Mouse (Mus musculus) left cerebral cortex, adult 18-20 months (tissue): ENCODE results near the gene RPS10-NUDT3. TPM values are rescaled to one million over a fixed set of nuclear protein-coding genes. Genes with fewer than 3 reads are reported as not detected.

Source experiments
- DNase-seq, 2 experiments: peaks; one replicate each; pipeline ENCODE4 v3.0.0; 2021 to 2022; ENCODE audit warnings: low spot score in 2 of 2, mixed read lengths in 1 of 2
- total RNA-seq, 2 experiments: library from RNA; stranded (reverse); gene quantifications; 2 replicates each; pipeline ENCODE4 v1.2.3; 2021

Gene RPS10-NUDT3
- total RNA-seq, 2 experiments from 2014 or later: not detected

DNA sequence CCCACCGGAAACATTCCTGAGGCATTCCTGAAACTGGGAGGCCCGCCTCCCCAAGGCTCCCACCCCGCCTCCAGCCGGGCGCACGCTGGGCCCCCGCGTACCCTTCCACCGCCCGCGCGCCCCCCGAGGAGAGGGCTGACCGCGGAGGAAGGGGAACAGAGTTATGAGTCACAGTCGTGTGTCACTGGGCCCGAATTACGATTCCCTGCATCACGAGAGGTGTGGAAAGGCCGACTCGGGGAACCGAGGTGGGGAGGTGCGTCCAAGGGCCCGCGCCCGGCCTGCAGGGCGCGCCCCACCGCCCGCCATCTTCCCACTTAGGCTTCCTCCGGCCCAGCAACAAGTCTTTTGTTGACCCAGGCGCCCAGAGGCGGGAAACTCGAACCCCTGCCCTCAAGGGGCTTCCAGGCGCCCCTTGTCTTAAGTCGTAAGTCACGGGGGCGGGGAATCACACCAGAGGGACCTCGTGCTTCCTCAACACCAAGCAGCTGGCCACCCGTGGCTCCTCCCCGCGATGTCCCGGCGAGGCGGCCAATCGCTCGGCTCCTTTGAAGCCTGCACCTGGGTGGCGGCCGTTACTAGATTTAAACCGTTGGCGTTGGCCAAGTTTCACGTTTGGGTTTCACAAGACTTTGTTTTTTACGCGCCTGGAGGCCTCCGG lies 79.4 kb downstream of the RPS10-NUDT3 start:
- DNase-seq: no peak

DNA sequence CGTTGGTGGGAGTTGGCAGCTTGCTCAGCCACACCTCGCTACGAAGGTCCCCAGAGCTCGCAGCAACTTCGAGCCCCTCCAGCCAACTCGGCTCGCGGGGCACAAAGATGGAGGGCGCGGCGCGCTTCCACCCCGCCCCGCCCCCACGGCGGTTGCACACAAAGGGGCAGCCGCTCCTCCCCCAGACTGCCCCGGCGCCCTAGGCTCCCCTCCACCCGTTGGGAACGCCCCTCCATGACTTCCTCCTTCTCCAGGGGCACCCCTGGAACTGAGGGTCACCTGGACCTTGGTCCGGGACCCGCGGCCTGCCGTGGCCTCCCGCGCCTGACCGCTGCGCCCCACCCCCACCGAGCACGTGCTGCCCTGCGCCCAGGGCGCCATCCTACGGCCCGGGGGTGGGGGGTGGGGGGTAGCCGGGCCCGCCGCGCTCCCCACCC lies 79.9 kb downstream of the RPS10-NUDT3 start:
- DNase-seq: no peak

GRCm38 (mm10) chr17:27554062-27554960 lies 80.7 kb downstream of the RPS10-NUDT3 start:
- no peak for DNase-seq

- DNase-seq: no peak
These were observed 82.5 kb downstream of the RPS10-NUDT3 start for GRCm38 (mm10) chr17:27552215-27553201.

- DNase-seq: no peak
These were observed 83.6 kb downstream of the RPS10-NUDT3 start for GRCm38 (mm10) chr17:27551393-27551940.

- DNase-seq: no peak
These were observed 85.8 kb downstream of the RPS10-NUDT3 start for GRCm38 (mm10) chr17:27549234-27549633.

DNA sequence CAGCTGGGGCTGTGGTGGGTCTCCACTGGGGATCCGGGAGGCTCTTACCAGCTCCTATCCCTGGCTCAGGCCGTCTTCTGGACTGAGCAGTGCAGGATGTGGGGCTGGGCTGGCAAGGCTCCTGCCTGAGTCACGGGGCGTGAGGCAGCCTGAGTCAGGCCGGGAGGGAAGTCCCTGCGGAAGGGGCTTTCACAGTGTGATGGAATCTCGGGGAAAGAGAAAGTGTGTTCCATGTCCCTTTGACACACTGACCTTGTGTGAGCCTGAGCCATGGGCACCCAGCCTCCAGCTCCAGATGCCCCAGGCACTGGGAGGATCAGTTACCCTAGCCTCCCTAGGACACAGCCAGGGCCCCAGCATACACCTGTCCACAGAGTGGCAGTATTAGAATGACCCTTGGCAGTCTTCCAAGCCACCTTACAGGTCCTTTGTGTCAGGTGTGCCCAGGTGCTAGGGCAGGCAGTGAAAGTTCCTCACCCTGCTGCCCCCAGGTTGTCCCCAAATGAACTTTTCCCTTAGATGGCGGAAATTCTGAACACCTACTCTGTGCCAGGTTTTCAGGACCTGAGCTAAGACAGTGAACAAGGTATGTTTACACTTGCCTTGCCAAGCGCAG lies 87.7 kb downstream of the RPS10-NUDT3 start:
- no peak for DNase-seq

DNA sequence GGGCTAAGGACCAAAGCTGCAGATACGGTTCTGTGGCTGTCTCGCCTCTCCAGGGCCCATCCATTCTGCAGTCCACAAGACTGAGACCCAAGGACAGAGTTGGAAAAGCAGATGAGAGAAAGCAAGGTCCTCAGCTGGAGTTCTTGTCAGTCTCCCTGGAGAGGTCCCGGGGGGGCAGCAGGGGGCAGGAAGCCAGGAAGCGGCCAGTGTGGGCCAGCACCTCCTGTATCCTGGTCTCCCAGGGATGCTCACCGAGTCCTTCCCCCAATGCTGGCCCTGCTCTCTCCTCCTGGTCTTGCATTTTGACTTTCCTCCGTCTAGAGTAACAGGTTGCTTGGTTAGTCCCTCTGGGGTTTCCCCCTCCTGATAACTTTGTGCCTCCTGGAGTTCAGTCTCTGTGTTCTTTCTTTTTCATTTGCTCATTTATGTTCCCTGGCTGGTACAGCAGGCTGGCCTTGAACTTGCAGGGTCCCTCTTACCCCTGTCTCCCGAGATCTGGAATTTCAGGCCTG lies 88.4 kb downstream of the RPS10-NUDT3 start:
- DNase-seq: no peak

- no peak for DNase-seq
These were observed 89.0 kb downstream of the RPS10-NUDT3 start for GRCm38 (mm10) chr17:27545991-27546390.

GRCm38 (mm10) chr17:27544551-27544950 lies 90.5 kb downstream of the RPS10-NUDT3 start:
- no peak for DNase-seq

GRCm38 (mm10) chr17:27541984-27542383 lies 93.0 kb downstream of the RPS10-NUDT3 start:
- DNase-seq: no peak

GRCm38 (mm10) chr17:27541261-27541660 lies 93.8 kb downstream of the RPS10-NUDT3 start:
- no peak for DNase-seq

DNA sequence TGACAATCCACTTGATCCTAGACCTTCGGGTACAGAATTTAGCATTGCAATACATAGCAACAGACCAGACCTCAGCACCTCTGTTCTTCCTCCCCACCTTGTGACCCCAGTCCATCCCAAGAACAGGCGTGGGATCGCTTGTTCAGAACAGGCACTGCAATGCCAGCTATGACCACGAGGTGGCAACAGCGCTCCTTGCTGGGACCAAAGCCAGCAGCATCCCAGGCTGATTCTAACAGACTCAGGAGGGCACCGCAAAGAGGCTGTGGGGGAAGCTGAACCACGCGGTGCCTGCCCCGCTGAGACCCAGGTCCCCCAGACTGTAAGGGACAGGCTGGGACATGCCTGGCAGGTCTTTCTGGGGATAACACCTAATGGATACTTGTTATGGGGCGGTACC lies 100.3 kb downstream of the RPS10-NUDT3 start:
- peak; percentile 86 to 95 for DNase-seq

DNA sequence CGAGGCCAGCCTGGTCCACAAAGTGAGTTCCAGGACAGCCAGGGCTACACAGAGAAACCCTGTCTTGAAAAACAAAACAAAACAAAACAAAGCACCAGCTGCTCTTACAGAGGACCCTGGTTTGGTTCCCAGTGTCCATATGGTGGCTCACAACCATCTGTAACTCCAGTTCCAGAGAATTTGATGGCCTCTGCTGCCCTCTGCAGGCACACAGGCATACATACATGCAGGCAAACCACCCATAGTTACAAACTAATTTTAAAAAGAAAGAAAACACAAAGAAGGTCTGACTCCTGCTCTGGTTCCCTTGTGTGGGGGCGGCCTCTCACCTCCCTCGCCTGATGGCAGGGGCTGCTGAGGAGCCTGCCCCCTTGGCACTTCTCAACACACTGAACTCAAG lies 101.7 kb downstream of the RPS10-NUDT3 start:
- no peak for DNase-seq

- no peak for DNase-seq
These were observed 102.9 kb downstream of the RPS10-NUDT3 start for GRCm38 (mm10) chr17:27532095-27532494.

Other genes starting within 250 kb of the RPS10-NUDT3 start
- gene Grm4, start 113.8 kb downstream of the RPS10-NUDT3 start, total RNA-seq: 10 to 100 TPM; 22.3 to 27.6 TPM
- gene Hmga1, start 78.7 kb downstream of the RPS10-NUDT3 start, total RNA-seq: 10 to 100 TPM; 50.7 to 58.9 TPM
- 10 to 100 TPM; 83.2 to 92.5 TPM for gene AI413582, start 69.5 kb downstream of the RPS10-NUDT3 start, total RNA-seq
- 100 to 1,000 TPM; 562 to 569 TPM for gene Nudt3, start 11.7 kb downstream of the RPS10-NUDT3 start, total RNA-seq
- gene Rps10, start 1.4 kb upstream of the RPS10-NUDT3 start, total RNA-seq: 100 to 1,000 TPM; 498 to 500 TPM
- 100 to 1,000 TPM; 429 to 433 TPM for gene Pacsin1, start 20.3 kb upstream of the RPS10-NUDT3 start, total RNA-seq
- gene Spdef, start 93.7 kb upstream of the RPS10-NUDT3 start, total RNA-seq: under 1 TPM; 0.23 to 0.49 TPM
- 100 to 1,000 TPM; 221 to 223 TPM for gene D17Wsu92e, start 185.4 kb upstream of the RPS10-NUDT3 start, total RNA-seq
- gene Snrpc, start 202.9 kb upstream of the RPS10-NUDT3 start, total RNA-seq: 10 to 100 TPM; 43.5 to 44.7 TPM
- gene Uhrf1bp1, start 221.2 kb upstream of the RPS10-NUDT3 start, total RNA-seq: 10 to 100 TPM; 21.3 to 23.3 TPM